Mouse (Mus musculus) spleen, postnatal 4 days (tissue): ENCODE data around the gene Dvl2.
"Not testable (repeated sequence)": the region's sequence is repeated elsewhere in the genome, so short reads cannot be mapped to it uniquely, and the experiment has no call there.

Experiments used
- DNase-seq, 2 experiments: peaks; one replicate each; pipeline ENCODE4 v3.0.0; 2022; ENCODE audit warnings: low spot score in 2 of 2

Dvl2 gene

DNA sequence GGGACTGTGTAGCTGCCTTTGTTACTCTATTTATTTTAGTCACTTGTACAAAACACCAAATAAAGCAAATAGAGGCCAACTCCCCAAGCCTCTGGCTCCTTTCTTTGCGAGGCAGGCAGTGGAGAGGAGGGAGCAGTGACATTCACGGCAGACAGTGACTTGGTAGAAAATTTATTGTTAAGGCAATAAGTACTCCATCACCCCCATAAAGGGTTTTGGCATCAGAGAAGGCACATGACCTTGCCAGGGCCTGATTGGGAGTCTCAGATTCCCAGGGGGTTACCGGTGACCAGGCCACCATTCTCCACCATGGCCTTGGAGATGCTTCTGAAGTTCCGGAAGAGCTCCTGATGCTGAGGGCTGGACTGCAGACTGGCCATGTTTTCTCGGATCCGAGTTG lies 9.6 kb downstream of the Dvl2 start:
- DNase-seq, result no peak

DNA sequence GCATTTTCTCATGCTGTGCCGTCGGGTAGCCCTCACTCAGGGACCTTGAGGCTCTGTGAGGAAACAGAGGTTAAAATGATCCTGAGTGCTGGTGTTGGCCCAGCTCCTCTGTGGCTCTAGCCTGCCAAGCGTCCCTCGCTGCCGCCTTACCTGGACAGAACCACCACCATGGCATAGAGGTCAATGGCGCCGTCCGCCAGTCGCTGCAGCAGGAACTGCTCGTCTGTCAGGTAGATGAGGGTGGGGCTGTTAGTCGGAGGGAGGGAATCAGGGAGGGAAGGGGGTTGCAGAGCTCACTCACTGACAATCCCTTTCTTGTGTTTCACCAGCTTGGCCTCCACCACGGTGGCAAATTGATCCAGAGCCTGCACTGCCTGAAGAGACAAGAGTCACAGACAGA lies 10.2 kb downstream of the Dvl2 start:
- DNase-seq, result no peak

DNA sequence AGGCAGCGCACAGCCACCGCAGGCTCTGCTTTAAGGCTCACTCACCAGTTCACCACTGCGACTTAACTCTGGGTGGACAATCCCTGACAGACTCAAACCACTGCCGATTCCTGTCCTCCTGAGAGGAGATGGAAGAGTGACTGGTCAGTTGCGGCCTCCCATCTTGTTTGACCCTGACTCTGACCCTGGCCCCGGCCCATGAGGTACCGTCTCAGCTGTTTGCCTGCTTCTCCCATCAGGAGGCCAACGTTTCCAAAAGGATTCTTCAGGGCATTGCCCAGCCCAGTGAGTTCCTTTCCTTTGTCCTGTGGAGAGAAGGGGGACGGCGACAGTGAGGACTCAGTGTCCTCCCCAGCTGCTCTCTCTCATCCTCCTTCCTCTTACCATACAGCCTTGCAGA lies 10.6 kb downstream of the Dvl2 start:
- DNase-seq, result no peak

DNA sequence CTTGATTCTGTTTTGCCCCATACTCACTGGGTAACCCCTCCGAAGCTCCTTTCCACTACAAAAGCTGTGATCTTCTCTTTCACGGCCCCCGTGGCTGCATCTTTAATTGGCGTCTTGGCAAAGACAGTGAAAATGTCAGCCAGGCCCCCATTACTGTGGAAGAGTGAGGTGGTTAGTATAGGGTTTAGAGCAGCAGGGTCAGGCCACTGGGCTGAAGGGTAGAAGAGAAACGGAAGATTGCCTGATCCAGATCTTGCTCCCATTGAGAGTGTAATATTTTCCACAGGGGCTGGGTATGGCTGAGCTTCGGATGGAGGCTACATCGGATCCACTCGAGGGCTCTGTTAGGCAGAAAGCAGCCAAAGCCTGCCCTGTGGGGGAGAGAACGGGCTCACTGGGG lies 12.5 kb downstream of the Dvl2 start:
- DNase-seq, result no peak

DNA sequence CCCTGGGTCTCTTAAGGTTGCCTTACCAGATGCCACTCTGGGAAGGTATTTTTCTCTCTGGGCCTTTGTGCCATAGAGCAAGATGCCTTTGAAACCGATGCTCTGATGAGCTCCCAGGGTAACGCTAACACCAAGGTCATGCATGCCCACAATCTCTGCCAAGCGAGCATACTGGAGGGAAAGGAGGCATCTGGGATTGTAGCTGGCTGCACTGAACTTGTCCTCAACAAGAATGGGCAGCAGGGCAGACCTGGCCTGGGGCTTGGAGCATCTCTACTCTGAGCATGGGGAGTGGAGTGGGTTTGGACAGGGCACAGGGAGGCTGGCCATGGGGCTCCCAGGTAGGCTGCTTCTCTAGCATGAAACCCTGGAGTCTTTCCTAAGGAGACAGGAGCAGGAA lies 13.0 kb downstream of the Dvl2 start:
- no peak for DNase-seq

DNA sequence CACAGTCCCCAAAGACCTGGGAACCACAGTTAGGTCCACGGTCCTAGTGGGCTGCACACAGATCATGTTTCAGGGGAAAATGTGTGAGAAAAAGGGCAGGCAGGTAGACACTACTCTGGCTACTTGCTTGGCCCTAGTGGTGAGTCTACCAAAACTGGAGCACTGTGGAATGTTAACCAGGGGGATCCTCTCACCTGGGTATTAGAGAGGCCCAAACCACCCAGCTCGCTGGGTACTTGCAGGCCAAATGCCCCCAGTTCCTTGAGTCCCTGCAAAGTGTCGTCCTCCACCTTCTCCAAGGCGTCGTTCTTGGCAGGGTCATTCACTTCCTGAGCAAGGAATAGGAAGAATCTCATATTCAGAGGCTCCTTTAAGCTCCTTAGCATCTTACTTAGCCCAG lies 13.7 kb downstream of the Dvl2 start:
- no peak for DNase-seq

DNA sequence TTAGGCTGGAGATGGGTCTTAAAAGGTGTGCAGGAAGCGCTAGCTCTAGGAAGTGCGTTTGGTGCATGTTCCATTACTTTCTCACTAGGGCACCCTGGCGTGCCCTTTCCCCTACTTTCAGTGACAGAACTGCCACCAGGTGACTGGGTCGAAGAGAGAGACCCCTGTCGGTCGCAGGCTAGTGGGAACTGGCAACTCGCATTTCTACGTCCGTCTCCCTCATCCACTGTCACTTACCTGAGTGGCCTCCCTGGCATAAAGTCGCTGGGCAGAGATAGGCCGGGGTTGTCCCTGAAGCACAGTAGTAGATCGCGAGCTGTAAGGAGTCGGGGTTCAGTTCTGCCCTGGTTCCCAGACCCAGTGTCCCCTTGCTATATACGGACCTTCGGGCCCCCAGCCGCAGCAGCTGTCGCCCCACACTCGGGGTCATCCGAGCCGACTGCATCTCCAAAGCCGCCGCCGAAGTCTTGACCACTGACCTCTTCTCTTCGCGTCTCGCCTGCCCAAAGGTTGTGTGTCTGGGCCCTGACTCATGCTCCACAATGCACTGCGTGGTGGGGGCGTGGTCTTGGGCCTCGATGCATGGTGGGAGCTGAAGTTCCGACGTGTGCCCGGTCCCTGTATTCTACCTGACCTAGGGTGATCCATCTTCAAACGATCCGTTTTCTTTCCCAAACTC lies 14.6 kb downstream of the Dvl2 start, which contains the start of gene Acadvl:
Gene Acadvl, minus strand, starts transcription at position 532 of the 679 bp plus-strand sequence.
- peak; percentile 87 to 93 for DNase-seq

DNA sequence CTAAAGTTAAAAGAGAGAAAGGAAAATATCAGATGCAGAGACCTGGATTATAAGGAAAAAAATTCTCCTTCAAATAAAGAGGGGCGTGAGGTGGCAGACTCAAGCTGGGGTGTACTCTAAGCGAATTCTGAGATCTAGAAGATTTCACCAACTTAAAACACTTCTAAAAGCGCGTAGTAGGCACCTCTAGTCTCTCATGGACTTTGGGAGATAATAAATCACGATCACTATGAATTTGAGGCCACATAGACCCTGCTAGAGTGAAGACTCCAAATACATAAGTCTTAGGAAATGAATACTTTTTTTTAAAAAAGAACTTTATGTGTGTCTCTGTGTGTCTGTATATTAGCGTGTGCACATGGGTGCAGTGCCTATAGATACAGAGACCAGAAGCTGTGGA lies 15.3 kb downstream of the Dvl2 start:
- no peak for DNase-seq

DNA sequence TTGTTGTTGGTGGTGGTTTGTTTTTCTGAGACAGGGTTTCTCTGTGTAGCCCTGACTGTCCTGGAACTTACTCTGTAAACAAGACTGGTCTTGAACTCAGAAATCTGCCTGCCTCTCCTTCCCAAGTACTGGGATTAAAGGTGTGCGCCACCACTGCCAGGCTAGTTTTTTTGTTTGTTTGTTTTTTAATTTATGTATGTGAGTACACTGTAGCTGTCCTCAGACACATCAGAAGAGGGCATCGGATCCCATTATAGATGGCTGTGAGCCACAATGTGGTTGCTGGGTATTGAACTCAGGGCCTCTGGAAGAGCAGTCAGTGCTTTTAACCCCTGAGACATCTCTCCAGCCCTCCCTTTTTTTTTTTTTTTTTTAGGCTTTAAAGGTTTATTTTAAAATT lies 15.8 kb downstream of the Dvl2 start:
- DNase-seq, result not testable (repeated sequence)

DNA sequence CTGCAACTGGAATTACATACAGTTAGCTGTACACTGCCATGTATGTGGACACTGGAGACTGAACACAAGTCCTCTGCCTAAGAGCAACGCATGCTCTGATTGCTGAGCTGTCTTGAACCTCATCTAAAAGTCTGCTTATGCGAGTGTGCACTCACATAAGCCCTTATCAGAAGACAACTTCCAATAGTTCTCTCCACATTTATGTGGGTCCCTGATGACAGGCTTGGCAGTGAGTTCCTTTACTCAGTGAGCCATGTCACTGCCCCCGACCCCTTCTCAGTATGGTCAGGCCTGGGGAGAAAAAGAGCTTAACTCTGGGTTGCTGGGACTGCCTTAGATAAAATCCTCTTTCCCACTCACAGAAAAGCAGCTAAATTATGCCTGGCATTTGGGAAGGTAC lies 16.3 kb downstream of the Dvl2 start, which contains the start of gene Dlg4:
Gene Dlg4, plus strand, starts transcription at position 274 of the 400 bp plus-strand sequence.
- DNase-seq, result no peak

DNA sequence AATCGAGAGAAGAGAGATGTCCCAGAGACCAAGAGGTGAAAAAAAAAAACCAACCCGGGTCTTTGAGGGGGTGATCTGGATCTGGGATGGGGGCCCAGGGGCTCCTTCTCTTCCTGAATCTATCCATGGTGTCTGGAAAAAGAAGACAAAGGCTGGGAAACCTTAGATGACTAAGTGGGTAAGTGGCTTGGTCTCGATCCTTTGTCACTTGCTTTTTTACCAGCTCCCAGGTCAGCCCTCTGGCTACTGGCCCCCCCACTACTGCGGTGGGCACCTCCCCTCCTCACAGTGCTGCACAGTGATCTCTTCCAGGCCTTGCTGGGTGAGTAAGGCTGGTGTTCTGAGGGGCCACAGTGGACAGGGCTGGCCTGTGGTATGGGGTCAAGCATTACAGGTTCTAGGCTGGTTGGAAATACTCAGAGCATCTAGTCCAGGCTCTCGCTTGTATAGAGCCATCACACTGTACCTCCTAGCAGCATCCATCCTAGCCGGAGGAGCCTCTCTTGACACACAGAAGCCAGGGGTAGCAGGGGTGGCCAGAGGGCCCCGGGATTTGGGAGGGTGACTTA lies 16.9 kb downstream of the Dvl2 start:
- no peak for DNase-seq

DNA sequence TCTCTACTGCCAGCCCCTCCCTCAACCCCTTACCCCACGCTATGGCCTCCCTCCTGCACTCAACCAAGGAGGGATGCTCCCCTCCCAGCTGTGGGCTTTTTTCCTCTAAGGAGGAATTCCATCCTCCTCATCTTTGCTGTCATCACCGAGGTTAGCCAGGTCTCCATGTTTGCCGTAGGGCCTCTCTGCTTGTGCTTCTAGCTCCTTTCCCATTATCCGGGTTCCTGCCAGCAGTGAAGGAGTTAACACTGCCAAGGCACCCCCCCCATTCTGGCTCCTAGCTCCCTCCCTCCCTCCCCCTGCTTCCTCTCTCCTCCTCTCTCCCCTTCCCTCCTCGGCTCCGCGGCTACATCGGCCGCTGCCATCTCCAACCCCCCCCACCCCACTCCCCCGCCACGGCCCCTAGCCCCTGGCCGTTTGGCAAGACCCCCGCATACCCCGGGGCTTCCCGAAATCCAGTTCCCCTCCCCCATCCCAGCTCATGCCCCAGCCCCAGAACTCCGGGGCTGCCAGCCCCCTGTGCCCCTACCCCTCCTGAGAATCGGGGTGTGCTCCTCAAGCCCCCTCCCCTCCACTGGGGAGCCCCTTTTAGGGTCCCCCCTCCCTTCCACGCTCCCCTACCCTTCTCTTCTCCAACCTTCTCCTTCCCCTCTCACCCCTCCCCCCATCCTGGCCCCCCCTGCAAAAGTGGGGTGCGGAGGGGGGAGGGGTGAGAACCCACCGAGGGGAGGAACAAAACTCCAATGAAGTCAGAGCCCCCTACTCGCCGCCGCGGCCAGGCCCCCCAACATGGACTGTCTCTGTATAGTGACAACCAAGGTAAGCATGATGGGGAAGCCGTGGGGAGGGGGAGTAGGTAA lies 18.0 kb downstream of the Dvl2 start:
- DNase-seq, result no peak

DNA sequence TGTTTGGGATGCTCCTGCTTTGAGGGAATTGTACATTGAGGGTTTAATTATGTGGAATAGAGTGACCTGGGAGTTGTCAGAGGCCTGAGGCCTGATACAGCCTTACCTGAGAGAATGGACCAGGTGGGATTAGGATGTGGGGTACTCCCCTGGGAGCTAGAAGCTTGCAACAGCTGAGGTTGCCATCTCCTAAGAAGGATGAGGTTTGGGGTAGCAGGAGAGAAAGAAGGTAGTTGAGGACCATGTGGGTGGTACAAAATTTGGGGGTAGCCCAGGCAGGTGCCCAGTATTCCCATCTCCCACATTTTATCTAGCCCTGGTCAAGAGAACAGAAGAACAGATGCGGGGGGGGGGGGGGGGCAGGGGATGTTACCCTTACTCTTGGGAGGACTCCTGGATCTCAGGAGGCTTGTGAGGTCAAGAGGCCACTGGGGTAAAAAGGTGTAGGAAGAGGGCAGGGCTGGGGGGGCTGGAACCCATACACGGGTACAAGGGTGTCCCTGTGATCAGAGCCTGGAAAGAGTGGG lies 19.2 kb downstream of the Dvl2 start:
- DNase-seq, result no peak

DNA sequence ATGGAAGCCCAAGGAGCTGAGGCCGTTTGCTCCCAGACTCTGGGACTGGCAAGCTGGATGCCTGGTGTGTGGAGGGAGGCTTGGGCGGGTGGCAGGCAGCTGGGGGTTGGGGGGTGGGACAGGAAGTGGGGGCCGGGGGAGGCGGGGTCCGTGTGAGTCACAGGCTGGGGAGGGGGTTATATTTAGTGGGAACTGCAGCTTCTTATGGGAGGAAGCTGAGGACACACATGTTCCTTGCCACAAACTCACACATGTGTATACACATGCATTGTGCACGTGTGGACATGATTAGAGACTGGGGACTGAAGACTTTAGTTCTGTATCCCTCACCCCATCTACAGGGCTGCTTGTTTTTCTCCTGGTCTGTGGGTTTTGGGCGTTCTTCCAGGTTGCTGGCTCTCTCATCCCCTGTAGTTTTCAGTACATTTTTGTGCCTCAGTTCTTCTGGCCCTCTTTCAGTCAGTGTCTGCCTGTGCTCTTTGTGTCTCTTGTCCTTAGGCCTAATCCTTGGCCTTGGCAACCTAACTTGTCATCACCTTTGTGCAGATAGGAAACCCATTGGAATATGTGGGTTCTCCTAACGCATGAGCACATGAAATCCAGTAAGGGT lies 19.7 kb downstream of the Dvl2 start:
- no peak for DNase-seq

DNA sequence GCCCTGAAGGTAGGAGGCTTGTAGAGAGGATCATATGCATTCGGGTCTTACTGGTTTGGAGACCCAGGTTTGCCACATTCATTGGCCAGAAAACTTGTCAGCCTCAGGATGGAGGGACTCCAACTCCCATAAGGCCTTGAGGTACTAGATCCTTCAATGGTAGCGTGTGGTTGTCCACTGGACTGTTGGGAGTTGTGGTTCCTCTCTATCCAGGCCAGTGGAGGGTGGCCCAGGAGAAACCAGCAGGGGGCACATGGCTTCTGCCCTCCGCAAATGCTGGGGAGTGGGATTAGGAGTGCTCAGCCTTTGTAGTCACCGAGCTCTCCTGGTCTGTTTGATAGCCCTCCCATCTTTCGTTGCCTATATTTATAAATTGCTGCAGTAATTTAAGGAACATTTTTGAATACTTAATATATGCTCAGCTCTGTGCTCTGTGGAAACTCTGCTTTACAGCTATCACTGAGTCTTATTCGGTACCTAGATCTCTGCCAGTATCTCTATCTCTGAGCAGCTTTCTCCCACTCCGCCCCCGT lies 20.4 kb downstream of the Dvl2 start:
- DNase-seq, result peak; percentile 72 to 79

DNA sequence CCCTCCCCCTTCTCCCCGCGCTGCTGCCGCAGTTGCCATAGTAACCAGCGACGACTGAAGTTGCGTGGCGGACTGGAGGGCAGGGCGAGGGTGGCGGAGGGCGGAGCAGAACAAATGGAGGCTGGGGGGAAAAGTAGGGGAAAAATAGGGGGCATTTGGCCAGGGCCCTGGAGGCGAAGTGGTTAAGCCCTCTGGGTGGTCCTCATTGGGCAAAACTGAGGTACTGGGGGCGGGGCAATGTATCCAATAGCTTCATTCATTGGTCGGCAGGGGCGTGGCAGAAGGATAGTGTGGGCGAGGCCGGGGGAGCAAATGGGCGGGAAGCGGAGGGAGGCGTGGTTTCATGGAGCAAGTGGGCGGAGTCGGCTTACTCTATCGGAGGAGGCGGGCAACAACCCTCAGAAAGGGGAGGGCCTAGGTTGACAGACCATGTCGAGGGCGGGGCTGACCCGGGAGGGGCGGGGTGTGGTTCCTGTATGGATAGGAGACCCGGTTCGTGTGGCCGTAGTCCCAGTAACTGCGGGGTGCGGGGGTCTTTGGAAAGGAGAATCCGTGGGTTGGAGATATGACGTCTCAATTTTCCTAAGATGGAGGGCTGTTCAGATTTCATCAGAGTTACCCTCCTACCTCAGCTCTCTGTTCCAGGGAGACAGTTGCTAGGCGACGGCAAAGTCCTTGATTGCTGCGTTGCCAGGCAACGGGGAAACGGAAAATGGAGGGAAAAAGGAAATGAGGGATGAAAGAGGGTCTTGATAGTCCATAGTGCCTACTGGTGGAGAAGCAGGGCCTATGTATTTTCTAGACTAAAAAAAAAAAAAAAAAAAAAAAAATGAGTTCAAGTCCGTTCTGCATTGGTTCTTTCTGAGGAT lies 21.1 kb downstream of the Dvl2 start:
- DNase-seq, result peak; percentile 96 to 97

DNA sequence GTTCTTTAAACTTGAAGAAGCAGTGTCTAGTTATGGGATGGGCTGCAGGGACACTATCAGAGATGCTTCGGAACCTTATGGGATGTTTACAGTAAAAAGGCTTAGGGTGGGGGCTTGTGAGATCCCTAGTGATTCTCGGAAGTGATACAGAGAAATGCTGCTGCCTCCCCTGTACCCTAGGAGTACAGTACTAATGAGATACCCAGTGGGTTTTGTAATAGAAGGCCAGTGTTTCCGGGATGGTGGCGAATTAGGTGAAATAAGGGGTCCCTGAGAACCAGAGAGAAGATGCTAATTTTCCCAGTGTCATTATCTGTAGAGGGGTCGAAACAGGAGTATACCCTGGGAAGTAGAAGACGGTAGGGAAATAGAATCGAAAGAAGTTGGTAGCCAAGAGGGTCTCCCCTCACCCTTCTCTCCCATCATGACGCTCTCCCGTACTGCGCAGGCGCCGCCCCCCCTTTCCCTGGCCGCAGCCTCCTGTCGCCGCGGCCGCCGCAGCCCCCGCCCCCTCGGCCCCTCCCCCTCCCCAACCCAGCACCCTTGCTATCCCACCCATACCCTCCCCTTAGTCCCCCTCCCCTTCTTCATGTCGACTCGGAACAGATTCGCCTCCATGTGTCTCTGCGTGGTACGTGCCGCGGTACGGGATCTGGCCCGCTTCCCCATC lies 23.2 kb downstream of the Dvl2 start:
- no peak for DNase-seq

DNA sequence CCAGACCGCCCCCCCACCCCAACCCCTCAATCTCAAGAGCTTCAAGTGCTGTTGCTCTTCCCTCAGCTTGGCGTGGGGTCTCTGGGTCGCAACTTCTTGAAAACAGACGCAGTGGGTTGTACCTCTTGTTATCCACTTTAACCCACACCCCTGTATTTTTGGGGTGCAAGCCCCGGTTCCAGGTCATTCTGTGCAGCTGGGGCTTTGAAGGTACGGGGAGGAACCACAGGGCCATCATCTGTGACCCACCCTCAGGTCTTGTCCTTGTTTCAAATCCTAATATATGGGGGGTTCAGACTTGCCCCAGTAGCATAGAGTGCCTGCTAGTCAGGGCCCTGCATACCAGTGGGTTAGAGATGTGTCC lies 23.7 kb downstream of the Dvl2 start:
- DNase-seq, result no peak

DNA sequence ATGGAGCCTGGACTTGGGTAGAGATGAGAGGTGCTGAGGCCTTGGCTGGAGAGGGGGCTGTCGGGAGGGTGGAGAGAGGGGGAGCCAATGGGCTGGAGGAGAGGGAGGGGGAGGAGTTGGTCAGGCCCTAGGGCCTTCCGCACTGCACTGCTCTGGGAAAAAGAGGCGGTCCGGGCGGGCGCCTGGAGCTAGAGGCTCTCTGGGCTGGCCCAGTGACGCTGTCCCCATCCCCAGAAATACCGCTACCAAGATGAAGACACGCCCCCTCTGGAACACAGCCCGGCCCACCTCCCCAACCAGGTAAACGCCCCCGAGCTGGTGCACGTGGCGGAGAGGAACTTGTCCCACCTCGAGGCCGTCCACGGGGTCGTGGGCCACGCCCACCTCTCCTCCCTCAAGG lies 26.3 kb downstream of the Dvl2 start:
- DNase-seq, result no peak

DNA sequence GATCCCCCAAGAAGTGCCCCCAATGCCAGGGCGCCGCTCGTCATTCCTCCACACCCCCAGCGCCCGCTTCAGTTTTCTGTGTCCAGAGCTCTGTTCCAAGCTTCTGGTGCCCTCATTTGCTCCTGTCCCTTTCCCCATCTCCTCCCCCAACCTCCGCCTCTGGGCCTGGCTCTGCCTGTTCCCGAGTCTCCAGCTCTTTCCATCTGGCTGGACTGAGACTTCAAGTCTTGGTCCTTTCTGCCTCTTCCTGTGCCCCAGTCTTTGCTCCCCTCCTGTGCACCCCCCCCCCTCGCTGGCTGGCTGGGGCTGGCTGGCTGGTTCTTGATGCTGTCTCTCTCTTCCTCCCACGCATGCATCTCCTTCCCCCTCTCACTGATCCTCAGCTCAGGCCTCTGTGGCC lies 27.0 kb downstream of the Dvl2 start:
- no peak for DNase-seq
